Mouse (Mus musculus): ENCODE measurements around the gene Gm4064.
"Not testable (repeated sequence)": the region's sequence is repeated elsewhere in the genome, so short reads cannot be mapped to it uniquely, and the experiment has no call there.

Gene Gm4064

GRCm38 (mm10) chrY:2796105-2796504 lies at the start of gene Gm4064:
Gm4064 (minus strand) TSS chrY:2796205.
- not testable (repeated sequence) for DNase-seq (ENCODE audit: low spot score)

DNA sequence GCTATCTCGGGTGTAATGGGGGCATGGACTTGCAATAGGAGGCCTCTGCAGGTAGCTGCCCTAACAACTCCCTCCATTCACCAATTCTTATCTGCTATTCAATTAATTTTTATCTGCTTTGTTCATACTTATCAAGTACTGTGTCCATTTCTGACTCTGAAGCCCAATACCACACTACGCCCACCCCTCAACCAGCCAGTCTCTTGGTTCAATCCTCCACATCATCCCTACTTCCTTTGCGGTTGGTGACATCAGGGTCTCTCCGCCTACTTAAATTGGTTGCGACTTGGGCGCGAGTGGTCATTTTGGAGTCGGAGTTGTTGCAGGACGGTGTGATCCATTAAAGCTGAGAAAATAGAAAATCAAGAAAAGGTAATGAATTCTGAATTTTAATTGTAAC lies 34.4 kb upstream of the Gm4064 start, which contains the start of the genes Rbmy and Gm10256:
TSS of gene Rbmy (plus strand) at position 301 of the 400 bp plus-strand sequence.
TSS of gene Gm10256 (plus strand) at position 320 of the 400 bp plus-strand sequence.
- not testable (repeated sequence) for DNase-seq (ENCODE audit: low spot score)
